Mouse (Mus musculus) small intestine, adult 2 months (tissue): ENCODE results near the gene Oas1c.

ENCODE experiments used
- CTCF ChIP-seq: fragments of 200-500 bp; IDR thresholded peaks from 2 replicates; pipeline ENCODE4 v1.5.1; 2012; ENCODE audit warnings: low read depth, mild to moderate bottlenecking, control low read depth, inconsistent platforms, low read length, moderate library complexity, mixed read lengths; ENCODE audit not compliant: insufficient replicate concordance, insufficient read length; ENCODE audit errors: extremely low read depth
- POLR2A ChIP-seq: fragments of 200-500 bp; IDR thresholded peaks from 2 replicates; pipeline ENCODE4 v1.6.1; 2012; ENCODE audit warnings: low read depth, mild to moderate bottlenecking, control low read depth, inconsistent platforms, low read length, moderate library complexity

DNA sequence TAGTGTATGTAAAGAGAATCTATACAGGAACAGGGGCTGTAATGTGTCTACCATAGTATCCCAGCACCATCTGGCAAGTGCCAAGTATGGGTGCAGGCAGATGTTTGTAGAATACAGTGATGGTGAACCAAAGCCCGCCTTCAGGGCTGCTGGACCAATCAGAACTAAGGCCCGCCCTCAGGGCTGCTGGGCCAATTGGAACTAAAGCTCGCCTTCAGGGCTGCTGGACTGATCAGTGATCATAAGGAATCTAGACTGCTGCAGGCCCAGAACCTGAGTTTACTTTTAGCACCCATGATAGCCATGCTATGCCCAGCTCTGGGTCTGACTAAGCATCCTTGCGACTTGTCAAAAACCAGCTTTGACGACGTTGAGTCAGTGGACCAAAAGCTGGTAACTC lies 50.4 kb downstream of the Oas1c start:
- TF ChIP-seq CTCF (no peak), POLR2A (no peak)
